Mouse (Mus musculus): ENCODE data around the gene Slc13a1.

GRCm38 (mm10) chr6:24059754-24060153, 108.1 kb downstream of the Slc13a1 start:
- TF ChIP-seq EP300 (IDR thresholded peaks at IDR 0.05; ENCODE audit: insufficient read depth, low read depth, low read length) (no peak), CTCF (IDR thresholded peaks at IDR 0.05) (no peak)

Measured in heart, adult 2 months (tissue).